Mouse (Mus musculus): ENCODE results near the gene Vmn1r181. TPM values are rescaled to one million over a fixed set of nuclear protein-coding genes. Genes with fewer than 3 reads are reported as not detected.
"Not testable (repeated sequence)": the region's sequence is repeated elsewhere in the genome, so short reads cannot be mapped to it uniquely, and the experiment has no call there.

Vmn1r181 gene
- not detected in 2 replicates for polyA plus RNA-seq (2012; rRNA removed)

DNA sequence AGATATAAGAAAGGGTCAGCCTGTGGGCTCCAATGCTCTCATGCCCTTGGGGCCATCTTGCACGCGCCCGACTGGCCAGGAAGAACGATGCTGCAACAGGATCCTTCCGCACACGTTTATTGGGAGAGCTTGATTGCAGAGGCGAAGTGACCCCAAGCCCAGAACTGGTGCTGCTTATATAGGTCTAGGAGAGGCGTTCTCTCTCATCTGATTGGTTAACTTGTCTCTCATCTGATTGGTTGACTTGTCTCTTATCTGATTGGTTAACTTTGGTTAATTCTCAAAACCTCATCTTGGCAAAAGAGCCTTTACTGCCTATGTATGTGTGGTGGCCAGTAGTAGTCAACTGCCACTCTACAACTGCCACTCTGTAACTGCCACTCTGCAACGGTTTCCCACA is at the start of gene Vmn1r181:
Vmn1r181 (plus strand) TSS at position 301 of the 400 bp plus-strand sequence.
- H3K36me3 ChIP-seq (ENCODE audit: control insufficient read depth, insufficient read depth, low read length); H3K27ac ChIP-seq (ENCODE audit: insufficient read depth, low read depth, low read length): not testable (repeated sequence)
- WGBS: 77% methylated on average over 9 of the region's 9 CpGs

DNA sequence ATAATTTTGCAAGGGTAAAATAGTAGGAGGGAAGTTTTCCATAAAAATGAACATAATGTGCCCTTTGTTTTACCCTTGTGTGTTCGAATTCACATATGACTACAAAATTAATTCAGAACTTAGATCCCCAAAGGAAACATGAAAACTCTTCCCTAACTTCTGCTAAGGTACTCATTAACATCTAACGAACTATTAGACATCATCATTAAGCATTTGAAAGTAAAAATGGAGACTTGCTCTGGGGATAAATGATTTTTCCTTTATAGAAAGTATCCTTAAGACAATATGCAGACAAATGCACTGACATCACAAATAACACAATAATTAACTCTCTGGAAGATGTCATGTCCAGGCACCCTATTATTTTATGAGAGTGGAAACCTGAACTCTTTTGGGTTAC is 47.7 kb upstream of the Vmn1r181 start, which contains the start of gene Vmn1r179:
Vmn1r179 (plus strand) TSS at position 301 of the 400 bp plus-strand sequence.
- Histone ChIP-seq H3K4me1 (ENCODE audit: control insufficient read depth, insufficient read depth, low read length) (no peaks in the 10 kb centered on the region), H3K36me3 (ENCODE audit: control insufficient read depth, insufficient read depth, low read length) (no peaks in the 10 kb centered on the region), H3K27me3 (replicated peaks; ENCODE audit: control insufficient read depth, insufficient read depth, low read length) (no peaks in the 10 kb centered on the region), H3K4me3 (ENCODE audit: insufficient read depth, low read depth, low read length) (no peak within 1 kb of the TSS), H3K27ac (ENCODE audit: insufficient read depth, low read depth, low read length) (no peak within 1 kb of the TSS)
- no peak for DNase-seq
- TF ChIP-seq POLR2A (IDR thresholded peaks at IDR 0.05; ENCODE audit: low read depth, low read length) (no peak), CTCF (conservative IDR thresholded peaks at IDR 0.05; ENCODE audit: insufficient read depth, insufficient read length, low read depth, low read length) (no peak)
- WGBS: 53% methylated on average over 2 of the region's 2 CpGs

More for the DNA sequence above, at the start of gene Vmn1r181:
- not testable (repeated sequence) for DNase-seq; H3K4me1 ChIP-seq (ENCODE audit: control insufficient read depth, insufficient read depth, low read length); H3K27me3 ChIP-seq (replicated peaks; ENCODE audit: control insufficient read depth, insufficient read depth, low read length); H3K4me3 ChIP-seq (ENCODE audit: insufficient read depth, low read depth, low read length)

GRCm38 (mm10) chr7:23950332-23950731 is 24.1 kb upstream of the Vmn1r181 start, which contains the start of gene Vmn1r180:
TSS of gene Vmn1r180 (plus strand) at chr7:23950632.
- Histone ChIP-seq H3K4me1 (ENCODE audit: control insufficient read depth, insufficient read depth, low read length) (no peaks in the 10 kb centered on the region), H3K4me3 (ENCODE audit: insufficient read depth, low read depth, low read length) (no peak within 1 kb of the TSS), H3K36me3 (ENCODE audit: control insufficient read depth, insufficient read depth, low read length) (no peaks in the 10 kb centered on the region), H3K27ac (ENCODE audit: insufficient read depth, low read depth, low read length) (no peak within 1 kb of the TSS), H3K27me3 (replicated peaks; ENCODE audit: control insufficient read depth, insufficient read depth, low read length) (no peaks in the 10 kb centered on the region)
- TF ChIP-seq POLR2A (IDR thresholded peaks at IDR 0.05; ENCODE audit: low read depth, low read length) (no peak), CTCF (conservative IDR thresholded peaks at IDR 0.05; ENCODE audit: insufficient read depth, insufficient read length, low read depth, low read length) (no peak)
- DNase-seq: no peak

DNA sequence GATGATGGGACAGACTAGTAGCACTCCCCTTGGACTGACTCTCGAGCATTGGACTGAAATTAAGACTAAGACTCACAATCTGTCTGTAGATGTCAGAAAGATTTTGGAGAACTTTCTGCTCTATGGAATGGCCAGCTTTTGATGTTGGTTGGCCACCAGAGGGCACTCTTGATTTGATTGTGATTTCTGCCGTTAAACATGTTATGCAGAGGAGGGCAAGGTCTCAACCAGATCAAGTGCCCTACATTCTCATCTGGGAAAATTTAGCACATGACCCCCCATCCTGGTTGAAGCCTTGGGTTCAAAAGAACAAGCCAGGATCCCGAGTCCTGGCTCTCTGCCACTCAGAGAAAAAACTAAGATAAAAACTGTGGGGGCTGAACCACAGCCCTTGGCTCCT is 6.4 kb upstream of the Vmn1r181 start:
- 21% methylated on average over 3 of the region's 3 CpGs for WGBS
- H3K4me1 ChIP-seq (ENCODE audit: control insufficient read depth, insufficient read depth, low read length); H3K4me3 ChIP-seq (ENCODE audit: insufficient read depth, low read depth, low read length); H3K36me3 ChIP-seq (ENCODE audit: control insufficient read depth, insufficient read depth, low read length); H3K27me3 ChIP-seq (replicated peaks; ENCODE audit: control insufficient read depth, insufficient read depth, low read length); H3K27ac ChIP-seq (ENCODE audit: insufficient read depth, low read depth, low read length): not testable (repeated sequence)
- DNase-seq: peak; percentile 24

DNA sequence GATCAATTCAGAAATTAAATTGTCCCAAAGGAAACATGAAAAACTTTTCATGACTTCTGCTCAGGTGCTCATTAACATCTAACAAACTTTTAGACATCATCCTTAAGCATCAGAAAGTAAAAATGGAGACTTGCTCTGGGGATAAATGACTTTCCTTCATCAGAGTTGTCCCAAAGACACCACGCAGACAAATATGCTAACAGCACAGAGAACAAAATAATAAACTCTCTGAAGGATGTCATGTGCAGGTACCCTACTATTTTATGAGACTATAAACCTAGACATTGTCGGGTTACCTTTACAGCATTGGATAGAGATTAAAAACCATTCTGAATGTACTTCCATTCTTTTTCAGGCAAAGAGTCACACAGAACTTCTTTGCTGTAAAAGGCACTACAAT is 27.0 kb downstream of the Vmn1r181 start, which contains the start of gene V1rd19:
V1rd19 (plus strand) TSS at position 301 of the 400 bp plus-strand sequence.
- Histone ChIP-seq H3K27ac (ENCODE audit: insufficient read depth, low read depth, low read length) (no peak within 1 kb of the TSS), H3K36me3 (ENCODE audit: control insufficient read depth, insufficient read depth, low read length) (no peaks in the 10 kb centered on the region), H3K4me1 (ENCODE audit: control insufficient read depth, insufficient read depth, low read length) (no peaks in the 10 kb centered on the region), H3K4me3 (ENCODE audit: insufficient read depth, low read depth, low read length) (no peak within 1 kb of the TSS), H3K27me3 (replicated peaks; ENCODE audit: control insufficient read depth, insufficient read depth, low read length) (no peaks in the 10 kb centered on the region)
- TF ChIP-seq POLR2A (IDR thresholded peaks at IDR 0.05; ENCODE audit: low read depth, low read length): no peak
- no peak for TF ChIP-seq CTCF (conservative IDR thresholded peaks at IDR 0.05; ENCODE audit: insufficient read depth, insufficient read length, low read depth, low read length)
- no peak for DNase-seq
- 64% methylated on average over 2 of the region's 2 CpGs for WGBS

Other genes starting within 250 kb of the Vmn1r181 start
- gene Vmn1r174, start 222.3 kb upstream of the Vmn1r181 start, polyA plus RNA-seq (2012; rRNA removed): not detected in 2 replicates
- not detected in 2 replicates for gene Vmn1r175, start 164.0 kb upstream of the Vmn1r181 start, polyA plus RNA-seq (2012; rRNA removed)
- gene Vmn1r176, start 137.2 kb upstream of the Vmn1r181 start, polyA plus RNA-seq (2012; rRNA removed): not detected in 2 replicates
- not detected in 2 replicates for gene Vmn1r177, start 108.2 kb upstream of the Vmn1r181 start, polyA plus RNA-seq (2012; rRNA removed)
- gene Vmn1r178, start 82.6 kb upstream of the Vmn1r181 start, polyA plus RNA-seq (2012; rRNA removed): not detected in 2 replicates
- not detected in 2 replicates for gene Vmn1r179, start 47.6 kb upstream of the Vmn1r181 start, polyA plus RNA-seq (2012; rRNA removed)
- gene Vmn1r180, start 24.0 kb upstream of the Vmn1r181 start, polyA plus RNA-seq (2012; rRNA removed): not detected in 2 replicates
- gene V1rd19, start 27.1 kb downstream of the Vmn1r181 start, polyA plus RNA-seq (2012; rRNA removed): not detected in 2 replicates
- not detected in 2 replicates for gene Vmn1r183, start 78.6 kb downstream of the Vmn1r181 start, polyA plus RNA-seq (2012; rRNA removed)
- gene Zfp180, start 107.3 kb downstream of the Vmn1r181 start, polyA plus RNA-seq (2012; rRNA removed): 13.4 and 13.8 TPM in 2 replicates
- gene Zfp112, start 137.7 kb downstream of the Vmn1r181 start, polyA plus RNA-seq (2012; rRNA removed): 1.3 and 1.4 TPM in 2 replicates
- gene Zfp235, start 159.6 kb downstream of the Vmn1r181 start, polyA plus RNA-seq (2012; rRNA removed): 5.6 and 6.6 TPM in 2 replicates
- gene Zfp114, start 200.4 kb downstream of the Vmn1r181 start, polyA plus RNA-seq (2012; rRNA removed): 0.30 and 0.60 TPM in 2 replicates
- 2.2 and 2.5 TPM in 2 replicates for gene Zfp111, start 236.8 kb downstream of the Vmn1r181 start, polyA plus RNA-seq (2012; rRNA removed)